Mouse (Mus musculus) stomach, postnatal 0 days (tissue): ENCODE data around the gene Slit3. TPM values are rescaled to one million over a fixed set of nuclear protein-coding genes. Genes with fewer than 3 reads are reported as not detected.

Experiments
- ATAC-seq: fragments of 200-750 bp; cut with Nextera tagmentation; 2 replicates; pipeline ENCODE4 v1.8.0; 2017; ENCODE audit not compliant: low FRiP score, low TSS enrichment
- DNase-seq: peaks from one replicate; pipeline ENCODE4 v3.0.0-alpha.2; 2016; ENCODE audit warnings: low spot score
- H3K27ac ChIP-seq: fragments of 300-500 bp; sonication (generic); replicated peaks from 2 replicates; pipeline ENCODE4 v1.5.1; 2014; ENCODE audit warnings: mild to moderate bottlenecking, control low read depth
- H3K27me3 ChIP-seq: fragments of 300-500 bp; sonication (generic); 2 replicates; pipeline ENCODE4 v1.6.1; 2014; ENCODE audit warnings: low read length; ENCODE audit not compliant: control insufficient read depth, insufficient read depth
- H3K36me3 ChIP-seq: fragments of 300-500 bp; sonication (generic); 2 replicates; pipeline ENCODE4 v1.6.1; 2014; ENCODE audit warnings: low read length, mixed read lengths; ENCODE audit not compliant: control insufficient read depth, insufficient read depth
- H3K4me1 ChIP-seq: fragments of 300-500 bp; sonication (generic); replicated peaks from 2 replicates; pipeline ENCODE4 v1.6.1; 2014; ENCODE audit warnings: antibody characterized with exemption; ENCODE audit not compliant: control insufficient read depth, insufficient read depth
- H3K4me2 ChIP-seq: fragments of 300-500 bp; sonication (generic); replicated peaks from 2 replicates; pipeline ENCODE4 v1.6.1; 2014; ENCODE audit warnings: low read depth, mild to moderate bottlenecking, control low read depth, moderate library complexity
- H3K4me3 ChIP-seq: fragments of 300-500 bp; sonication (generic); 2 replicates; pipeline ENCODE4 v1.5.1; 2014; ENCODE audit warnings: low read depth, low read length, control low read depth
- H3K9ac ChIP-seq: fragments of 300-500 bp; sonication (generic); 2 replicates; pipeline ENCODE4 v1.6.1; 2014; ENCODE audit warnings: mild to moderate bottlenecking, low read length, control low read depth, mixed read lengths
- H3K9me3 ChIP-seq: fragments of 300-500 bp; sonication (generic); 2 replicates; pipeline ENCODE4 v1.6.1; 2016; ENCODE audit warnings: low read length; ENCODE audit not compliant: control insufficient read depth
- CTCF ChIP-seq: IDR thresholded peaks from 2 replicates; pipeline ENCODE4 v1.5.1; 2016; ENCODE audit warnings: antibody characterized with exemption, low read depth, mild to moderate bottlenecking, moderate library complexity
- EP300 ChIP-seq: optimal IDR thresholded peaks from 2 replicates; pipeline ENCODE3; 2016; ENCODE audit warnings: antibody characterized with exemption
- WGBS: fragments of 180-500 bp; shearing (Covaris S2); extraction: QIAGEN DNeasy Blood & Tissue Kit; methylation state at CpG from one replicate; pipeline ENCODE4 v1.1.7; 2014; 5-methylcytosine and 5-hydroxymethylcytosine counted together
- polyA plus RNA-seq: library from polyadenylated mRNA; unstranded; fragments of >200 nt; fragmentation: Nextera tagmentation; extraction: Ambion mirVana; gene quantifications from 2 replicates; pipeline ENCODE4 v1.2.1, GENCODE M21; 2015

Gene Slit3
- polyA plus RNA-seq, 1 experiment from 2014 or later, result 8.1 TPM

GRCm38 (mm10) chr11:35468847-35469246 lies 347.8 kb downstream of the Slit3 start:
- TF ChIP-seq EP300, result no peak
- no peak for TF ChIP-seq CTCF
- no peaks in the 10 kb centered on the region for H3K36me3 ChIP-seq
- no peak overlapping the region for H3K4me2 ChIP-seq
- no peak overlapping the region for H3K9ac ChIP-seq
- DNase-seq, result no peak
- WGBS, result 71% methylated on average over 7 of the region's 7 CpGs
- H3K4me3 ChIP-seq, result no peak overlapping the region
- H3K4me1 ChIP-seq, result no peaks in the 10 kb centered on the region
- H3K27ac ChIP-seq, result no peak overlapping the region
- ATAC-seq, result no peak
- H3K27me3 ChIP-seq, result no peaks in the 10 kb centered on the region
- no peaks in the 10 kb centered on the region for H3K9me3 ChIP-seq

- ATAC-seq (no peak), DNase-seq (no peak)
- no peaks in the 10 kb centered on the region for H3K4me1 ChIP-seq
- H3K9ac ChIP-seq, result no peak overlapping the region
- H3K36me3 ChIP-seq, result no peaks in the 10 kb centered on the region
- no peak overlapping the region for H3K4me3 ChIP-seq
- H3K27ac ChIP-seq, result no peak overlapping the region
- 76% methylated on average over 4 of the region's 4 CpGs for WGBS
- H3K27me3 ChIP-seq, result no peaks in the 10 kb centered on the region
- H3K9me3 ChIP-seq, result no peaks in the 10 kb centered on the region
- TF ChIP-seq EP300 (no peak), CTCF (no peak)
- H3K4me2 ChIP-seq, result no peak overlapping the region
These were observed 348.9 kb downstream of the Slit3 start for GRCm38 (mm10) chr11:35469940-35470339.

- no peaks in the 10 kb centered on the region for H3K36me3 ChIP-seq
- no peaks in the 10 kb centered on the region for H3K27me3 ChIP-seq
- 50% methylated on average over 5 of the region's 5 CpGs for WGBS
- no peak for TF ChIP-seq EP300
- TF ChIP-seq CTCF, result no peak
- no peak overlapping the region for H3K27ac ChIP-seq
- H3K4me2 ChIP-seq, result no peak overlapping the region
- H3K9me3 ChIP-seq, result no peaks in the 10 kb centered on the region
- H3K4me1 ChIP-seq, result no peaks in the 10 kb centered on the region
- no peak overlapping the region for H3K9ac ChIP-seq
- ATAC-seq (no peak), DNase-seq (no peak)
- no peak overlapping the region for H3K4me3 ChIP-seq
These were observed 349.8 kb downstream of the Slit3 start for GRCm38 (mm10) chr11:35470853-35471252.

GRCm38 (mm10) chr11:35472842-35473616 lies 352.0 kb downstream of the Slit3 start:
- TF ChIP-seq CTCF, result no peak
- WGBS, result 58% methylated on average over 11 of the region's 11 CpGs
- no peaks in the 10 kb centered on the region for H3K9me3 ChIP-seq
- no peak overlapping the region for H3K4me3 ChIP-seq
- no peaks in the 10 kb centered on the region for H3K27me3 ChIP-seq
- no peak overlapping the region for H3K9ac ChIP-seq
- no peak overlapping the region for H3K27ac ChIP-seq
- ATAC-seq (no peak), DNase-seq (no peak)
- H3K4me2 ChIP-seq, result no peak overlapping the region
- H3K4me1 ChIP-seq, result no peaks in the 10 kb centered on the region
- H3K36me3 ChIP-seq, result no peaks in the 10 kb centered on the region

- H3K4me1 ChIP-seq, result no peaks in the 10 kb centered on the region
- no peak overlapping the region for H3K4me3 ChIP-seq
- DNase-seq, result no peak
- WGBS, result 71% methylated on average over 5 of the region's 5 CpGs
- TF ChIP-seq CTCF, result no peak
- TF ChIP-seq EP300, result no peak
- no peaks in the 10 kb centered on the region for H3K9me3 ChIP-seq
- no peak overlapping the region for H3K9ac ChIP-seq
- no peaks in the 10 kb centered on the region for H3K27me3 ChIP-seq
- no peaks in the 10 kb centered on the region for H3K36me3 ChIP-seq
- H3K27ac ChIP-seq, result no peak overlapping the region
- H3K4me2 ChIP-seq, result no peak overlapping the region
- no peak for ATAC-seq
These were observed 352.6 kb downstream of the Slit3 start for GRCm38 (mm10) chr11:35473617-35473996.

GRCm38 (mm10) chr11:35480146-35480545 lies 359.1 kb downstream of the Slit3 start:
- H3K27ac ChIP-seq, result no peak overlapping the region
- DNase-seq (no peak), ATAC-seq (no peak)
- H3K9ac ChIP-seq, result no peak overlapping the region
- no peak for TF ChIP-seq CTCF
- no peak for TF ChIP-seq EP300
- 53% methylated on average over 8 of the region's 8 CpGs for WGBS
- no peaks in the 10 kb centered on the region for H3K36me3 ChIP-seq
- H3K4me1 ChIP-seq, result no peaks in the 10 kb centered on the region
- no peaks in the 10 kb centered on the region for H3K9me3 ChIP-seq
- H3K4me2 ChIP-seq, result no peak overlapping the region
- no peak overlapping the region for H3K4me3 ChIP-seq
- no peaks in the 10 kb centered on the region for H3K27me3 ChIP-seq
